25 mouse cellular contexts compared by ENCODE assay signal in the genomic region with DNA sequence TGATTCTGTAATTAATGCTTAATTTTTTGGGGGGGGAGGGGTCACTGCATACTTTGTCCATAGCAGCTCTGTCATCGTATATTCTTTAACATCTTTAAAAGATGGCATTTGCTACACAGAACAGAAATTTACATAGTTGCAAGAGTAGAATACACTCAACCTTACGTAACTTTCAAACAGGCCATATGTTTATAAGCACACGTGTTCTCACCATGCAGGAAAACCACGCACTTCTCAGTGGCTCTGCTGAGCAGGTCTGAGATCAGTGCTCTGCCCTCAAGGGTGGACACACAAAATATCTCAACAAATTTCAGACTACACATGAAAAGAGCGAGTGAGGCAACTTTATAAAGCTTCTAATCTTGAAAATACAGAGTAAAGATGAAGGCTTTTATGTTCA.
A peak's percentile ranks its signal among the peaks of the same experiment; 100 is the strongest.
DNase-seq lines count a peak whose midpoint lies in the region; ATAC-seq lines count a peak whose summit lies in the region.
"Had no signal": no experiment of that assay in that cellular context is flagged by ENCODE, and none has a peak within 500 bp of the region (broad histone marks: within the 10 kb centered on the region; RNA-seq: fewer than 3 reads in every experiment).

No protein-coding gene starts in this region.

- ATAC-seq in frontal cortex, adult (ENCODE audit: low TSS enrichment): peak; percentile 74
- ATAC-seq in heart, embryonic 11.5 days (replicated peaks; ENCODE audit: insufficient number of reproducible peaks, low FRiP score, low TSS enrichment): no peak
- ATAC-seq: activated CD4-positive, CD25-positive, alpha-beta regulatory T cell, adult 4 months; forebrain, embryonic 13.5 days; forebrain, embryonic 15.5 days; forebrain, postnatal 0 days; Patski had no signal

- DNase-seq in frontal cortex, postnatal 14 days (ENCODE audit: low spot score in 2 of 2): no peak
- DNase-seq in heart, adult 8-10 months (ENCODE audit: low spot score): no peak
- peak; percentile 37 for DNase-seq in fat pad, adult 2 months (ENCODE audit: extremely low read depth, low read depth, low spot score)
- DNase-seq in thymus, postnatal 14 days: no peak
- DNase-seq in right cerebral cortex, adult 2 months (ENCODE audit: low spot score in 2 of 2): no peak
- DNase-seq: adrenal gland, adult 8-10 months; adrenal gland, postnatal 14 days; adrenal gland, postnatal 36 days; cerebellum, adult 11-12 months; cerebellum, adult 2 months; cerebellum, adult 9-10 months; cerebellum, postnatal 10 days; cerebellum, postnatal 36 days; embryo, embryonic 11 days; forebrain, postnatal 0 days had no signal

- no peak overlapping the region for H3K4me2 ChIP-seq in heart, embryonic 11.5 days
- H3K4me2 ChIP-seq: embryonic facial prominence, embryonic 13.5 days; embryonic facial prominence, embryonic 15.5 days; forebrain, embryonic 13.5 days; forebrain, embryonic 15.5 days had no signal

- no peaks in the 10 kb centered on the region for H3K36me3 ChIP-seq in heart, embryonic 11.5 days (ENCODE audit: control insufficient read depth, insufficient read depth, low read length)

- peak overlapping the region; percentile 68; the same call in 1 of the 2 replicates for H3K27ac ChIP-seq in heart, embryonic 11.5 days (ENCODE audit: low read depth, low read length)
- H3K27ac ChIP-seq: embryonic facial prominence, embryonic 13.5 days; embryonic facial prominence, embryonic 15.5 days; forebrain, embryonic 13.5 days; forebrain, embryonic 15.5 days had no signal

- no peak overlapping the region for H3K4me3 ChIP-seq in heart, embryonic 11.5 days (ENCODE audit: low read depth, low read length)
- H3K4me3 ChIP-seq: embryonic facial prominence, embryonic 13.5 days; embryonic facial prominence, embryonic 15.5 days; erythroblast, embryonic 14.5 days; forebrain, embryonic 13.5 days; forebrain, embryonic 15.5 days had no signal

- no peak overlapping the region for H3K9ac ChIP-seq in heart, embryonic 11.5 days (ENCODE audit: low read depth, low read length)
- H3K9ac ChIP-seq: embryonic facial prominence, embryonic 13.5 days; embryonic facial prominence, embryonic 15.5 days; forebrain, embryonic 13.5 days; forebrain, embryonic 15.5 days; forebrain, postnatal 0 days had no signal

- H3K27me3 ChIP-seq in heart, embryonic 11.5 days (ENCODE audit: control insufficient read depth, insufficient read depth, low read length): no peaks in the 10 kb centered on the region
- H3K27me3 ChIP-seq: embryonic facial prominence, embryonic 13.5 days; embryonic facial prominence, embryonic 15.5 days; forebrain, embryonic 13.5 days; forebrain, embryonic 15.5 days; Patski had no signal

- peaks cover 25% of the 10 kb centered on the region for H3K4me1 ChIP-seq in heart, embryonic 11.5 days (ENCODE audit: control insufficient read depth, insufficient read depth, low read length)
- H3K4me1 ChIP-seq: embryonic facial prominence, embryonic 15.5 days; forebrain, embryonic 13.5 days; forebrain, embryonic 15.5 days had no signal

- 82% methylated on average over 5 of the region's 5 CpGs for WGBS in heart, embryonic 11.5 days (ENCODE audit: insufficient replicate concordance)

- H3K9me3 ChIP-seq in heart, embryonic 11.5 days (replicated peaks; ENCODE audit: control insufficient read depth, low read length): no peaks in the 10 kb centered on the region
- H3K9me3 ChIP-seq: embryonic facial prominence, embryonic 13.5 days; embryonic facial prominence, embryonic 15.5 days; forebrain, embryonic 13.5 days; forebrain, embryonic 15.5 days; G1E had no signal
